Mouse (Mus musculus): ENCODE measurements around the gene Fn1.

- TF ChIP-seq POLR2A (IDR thresholded peaks at IDR 0.05; ENCODE audit: insufficient read depth, low read length) (no peak), CTCF (IDR thresholded peaks at IDR 0.05; ENCODE audit: low read depth, low read length) (no peak), EP300 (IDR thresholded peaks at IDR 0.05; ENCODE audit: insufficient read depth, low read depth, low read length) (no peak)
These were observed 30.7 kb upstream of the Fn1 start for GRCm38 (mm10) chr1:71683736-71684135.
